Mouse (Mus musculus): ENCODE results near the gene Plekhm3. TPM values are rescaled to one million over a fixed set of nuclear protein-coding genes. Genes with fewer than 3 reads are reported as not detected.

The Plekhm3 gene
- polyA plus RNA-seq, 1 experiment from 2014 or later, result 11.8 TPM

GRCm38 (mm10) chr1:64811956-64812355 is 144.7 kb downstream of the Plekhm3 start:
- no peak for ATAC-seq
- Histone ChIP-seq H3K36me3 (no peaks in the 10 kb centered on the region), H3K4me3 (replicated peaks) (no peak overlapping the region), H3K27me3 (no peaks in the 10 kb centered on the region), H3K9ac (replicated peaks) (no peak overlapping the region), H3K4me1 (replicated peaks) (no peaks in the 10 kb centered on the region), H3K4me2 (replicated peaks) (no peak overlapping the region), H3K27ac (no peak overlapping the region), H3K9me3 (no peaks in the 10 kb centered on the region)
- WGBS, result 93% methylated on average over 1 of the region's 1 CpGs

- Histone ChIP-seq H3K27ac (no peak overlapping the region), H3K4me1 (replicated peaks) (peaks cover 12% of the 10 kb centered on the region), H3K4me2 (replicated peaks) (no peak overlapping the region), H3K36me3 (no peaks in the 10 kb centered on the region), H3K9ac (replicated peaks) (no peak overlapping the region), H3K9me3 (no peaks in the 10 kb centered on the region), H3K27me3 (no peaks in the 10 kb centered on the region), H3K4me3 (replicated peaks) (no peak overlapping the region)
- no peak for ATAC-seq
- 59% methylated on average over 2 of the region's 2 CpGs for WGBS
Observed at GRCm38 (mm10) chr1:64809085-64809484, 147.5 kb downstream of the Plekhm3 start.

DNA sequence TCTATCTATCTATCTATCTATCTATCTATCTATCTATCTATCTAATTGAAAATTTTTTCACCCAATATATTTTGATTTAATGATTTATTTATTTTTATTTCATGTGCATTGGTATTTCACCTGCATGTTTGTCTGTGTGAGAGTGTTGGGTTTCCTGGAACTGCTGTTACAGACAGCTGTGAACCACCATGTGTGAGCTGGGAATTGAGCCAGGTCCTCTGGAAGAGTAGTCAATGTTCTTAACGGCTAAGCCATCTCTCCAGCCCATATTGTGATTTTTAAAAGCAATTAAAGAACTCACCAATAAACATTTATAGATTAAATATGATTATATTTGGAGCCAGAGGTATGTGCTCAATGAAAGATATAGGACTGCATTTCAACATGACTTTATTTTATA is 148.9 kb downstream of the Plekhm3 start:
- Histone ChIP-seq H3K9me3 (no peaks in the 10 kb centered on the region), H3K27me3 (no peaks in the 10 kb centered on the region), H3K4me2 (replicated peaks) (no peak overlapping the region), H3K4me1 (replicated peaks) (peaks cover 19% of the 10 kb centered on the region), H3K4me3 (replicated peaks) (no peak overlapping the region), H3K36me3 (no peaks in the 10 kb centered on the region), H3K9ac (replicated peaks) (no peak overlapping the region), H3K27ac (no peak overlapping the region)
- ATAC-seq, result no peak
- 93% methylated on average over 1 of the region's 1 CpGs for WGBS

DNA sequence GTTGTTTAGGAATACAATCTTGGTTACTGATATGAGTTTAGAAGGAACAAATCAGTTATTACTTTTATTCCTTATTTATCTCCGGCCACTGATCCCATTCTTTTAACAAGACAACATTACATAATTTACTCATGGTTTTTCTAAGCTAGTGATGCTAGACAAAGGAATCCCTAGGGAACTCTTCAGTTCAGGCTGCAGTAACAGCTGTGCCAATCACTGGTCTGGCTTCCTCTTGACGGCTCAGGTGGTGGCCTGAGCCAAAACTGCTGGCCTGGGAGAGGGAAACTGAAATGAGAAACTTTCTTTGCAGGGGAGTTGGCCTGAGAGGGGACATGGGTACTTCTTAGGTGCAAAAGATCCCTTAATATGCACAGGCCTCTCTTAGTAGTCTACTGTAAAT is 151.4 kb downstream of the Plekhm3 start:
- H3K9ac ChIP-seq (replicated peaks), result no peak overlapping the region
- ATAC-seq, result no peak
- WGBS, result 34% methylated on average over 2 of the region's 2 CpGs

DNA sequence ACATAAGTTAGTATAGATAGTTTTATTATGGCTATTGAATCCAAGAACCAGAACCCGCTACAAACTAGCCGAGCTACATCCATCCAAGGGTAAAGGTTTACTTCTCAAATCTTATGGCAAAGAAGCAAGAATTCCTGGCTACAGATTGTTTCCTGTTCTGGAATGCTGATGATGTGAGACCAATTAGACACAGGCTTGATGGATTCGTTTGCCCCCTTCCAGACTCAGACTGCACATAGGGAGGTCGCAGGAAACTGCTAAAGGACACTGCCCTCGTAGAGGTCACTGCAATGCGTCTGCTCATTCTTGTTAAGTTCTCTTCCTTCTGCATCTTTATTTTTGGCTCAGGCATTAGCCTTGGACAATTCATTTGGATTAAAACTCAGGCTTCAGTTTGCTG is 154.0 kb downstream of the Plekhm3 start:
- WGBS, result 75% methylated on average over 6 of the region's 6 CpGs

More for the DNA sequence above, 151.4 kb downstream of the Plekhm3 start:
- no peaks in the 10 kb centered on the region for H3K27me3 ChIP-seq
- no peak overlapping the region for H3K27ac ChIP-seq
- no peak overlapping the region for H3K4me2 ChIP-seq (replicated peaks)
- no peak overlapping the region for H3K4me3 ChIP-seq (replicated peaks)
- H3K9me3 ChIP-seq, result no peaks in the 10 kb centered on the region
- H3K4me1 ChIP-seq (replicated peaks), result peaks cover 19% of the 10 kb centered on the region
- no peaks in the 10 kb centered on the region for H3K36me3 ChIP-seq

DNA sequence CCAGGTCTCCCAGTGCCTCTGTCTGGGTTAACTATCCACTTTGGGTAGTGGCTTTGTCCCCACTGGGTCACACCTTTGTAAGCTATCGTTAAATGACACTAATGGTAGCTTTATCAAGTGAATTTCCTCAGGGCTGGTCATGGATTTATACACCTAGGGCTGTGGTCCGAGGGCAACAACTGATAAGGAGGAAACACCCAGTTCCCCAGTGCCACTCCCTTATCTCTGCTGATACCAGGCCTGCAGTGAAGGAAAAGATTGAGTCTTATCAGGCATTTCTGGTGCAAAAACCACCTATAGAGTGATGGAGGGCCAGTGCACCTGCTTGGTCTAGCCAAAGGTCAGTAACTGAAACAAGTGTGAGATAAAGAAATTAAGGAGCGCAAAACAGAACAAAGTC is 159.0 kb downstream of the Plekhm3 start:
- Histone ChIP-seq H3K4me1 (replicated peaks) (peaks cover 8% of the 10 kb centered on the region; the same call in 1 of the 2 replicates), H3K27ac (no peak overlapping the region), H3K27me3 (no peaks in the 10 kb centered on the region), H3K4me2 (replicated peaks) (no peak overlapping the region), H3K9ac (replicated peaks) (no peak overlapping the region), H3K36me3 (peaks cover 13% of the 10 kb centered on the region), H3K4me3 (replicated peaks) (no peak overlapping the region), H3K9me3 (no peaks in the 10 kb centered on the region)
- no peak for ATAC-seq
- WGBS, result 93% methylated on average over 3 of the region's 3 CpGs

More for the DNA sequence above, 154.0 kb downstream of the Plekhm3 start:
- no peak overlapping the region for H3K4me2 ChIP-seq (replicated peaks)
- H3K4me1 ChIP-seq (replicated peaks), result peaks cover 19% of the 10 kb centered on the region
- no peaks in the 10 kb centered on the region for H3K36me3 ChIP-seq
- H3K9ac ChIP-seq (replicated peaks), result no peak overlapping the region
- H3K4me3 ChIP-seq (replicated peaks), result no peak overlapping the region
- H3K27me3 ChIP-seq, result no peaks in the 10 kb centered on the region
- no peak overlapping the region for H3K27ac ChIP-seq
- ATAC-seq, result no peak
- H3K9me3 ChIP-seq, result no peaks in the 10 kb centered on the region

DNA sequence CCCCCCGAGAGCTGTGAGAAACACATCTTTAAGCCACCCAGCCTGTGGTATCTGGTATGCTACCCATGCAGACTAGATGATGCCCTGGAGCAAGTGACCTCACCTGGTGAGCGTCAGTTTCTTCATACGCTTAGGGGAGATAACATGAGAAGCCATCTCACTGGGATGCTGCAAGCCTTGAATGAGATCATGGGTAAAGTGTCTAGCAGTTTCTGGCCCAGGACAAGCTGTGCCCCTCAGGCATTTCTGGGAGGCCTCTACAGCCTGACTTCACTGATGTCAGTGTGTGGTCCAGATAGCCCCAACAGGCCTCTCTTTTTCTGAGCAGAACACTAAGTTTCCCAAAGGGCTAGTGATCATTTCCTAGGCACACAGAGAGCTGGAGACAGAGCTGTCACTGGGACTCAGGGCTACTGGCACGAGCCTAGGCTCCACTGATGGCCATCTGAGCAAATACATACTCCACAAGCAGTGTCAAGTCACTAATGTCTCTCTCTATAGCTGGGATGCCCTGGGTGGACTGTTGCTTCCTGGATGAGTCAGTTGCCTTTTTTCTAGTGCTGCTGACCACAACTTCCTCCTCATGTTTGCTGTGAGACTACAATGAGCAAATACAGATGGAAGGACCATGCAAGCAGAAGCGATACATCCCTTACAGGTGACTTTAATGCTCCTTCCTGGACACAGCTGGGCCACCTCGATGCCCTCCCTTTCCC is 159.6 kb downstream of the Plekhm3 start:
- no peak for ATAC-seq
- no peak overlapping the region for H3K27ac ChIP-seq
- no peak overlapping the region for H3K4me2 ChIP-seq (replicated peaks)
- no peak overlapping the region for H3K9ac ChIP-seq (replicated peaks)
- no peaks in the 10 kb centered on the region for H3K27me3 ChIP-seq
- H3K4me3 ChIP-seq (replicated peaks), result no peak overlapping the region
- H3K36me3 ChIP-seq, result peaks cover 13% of the 10 kb centered on the region
- no peaks in the 10 kb centered on the region for H3K9me3 ChIP-seq
- peaks cover 11% of the 10 kb centered on the region for H3K4me1 ChIP-seq (replicated peaks)
- 90% methylated on average over 6 of the region's 6 CpGs for WGBS

DNA sequence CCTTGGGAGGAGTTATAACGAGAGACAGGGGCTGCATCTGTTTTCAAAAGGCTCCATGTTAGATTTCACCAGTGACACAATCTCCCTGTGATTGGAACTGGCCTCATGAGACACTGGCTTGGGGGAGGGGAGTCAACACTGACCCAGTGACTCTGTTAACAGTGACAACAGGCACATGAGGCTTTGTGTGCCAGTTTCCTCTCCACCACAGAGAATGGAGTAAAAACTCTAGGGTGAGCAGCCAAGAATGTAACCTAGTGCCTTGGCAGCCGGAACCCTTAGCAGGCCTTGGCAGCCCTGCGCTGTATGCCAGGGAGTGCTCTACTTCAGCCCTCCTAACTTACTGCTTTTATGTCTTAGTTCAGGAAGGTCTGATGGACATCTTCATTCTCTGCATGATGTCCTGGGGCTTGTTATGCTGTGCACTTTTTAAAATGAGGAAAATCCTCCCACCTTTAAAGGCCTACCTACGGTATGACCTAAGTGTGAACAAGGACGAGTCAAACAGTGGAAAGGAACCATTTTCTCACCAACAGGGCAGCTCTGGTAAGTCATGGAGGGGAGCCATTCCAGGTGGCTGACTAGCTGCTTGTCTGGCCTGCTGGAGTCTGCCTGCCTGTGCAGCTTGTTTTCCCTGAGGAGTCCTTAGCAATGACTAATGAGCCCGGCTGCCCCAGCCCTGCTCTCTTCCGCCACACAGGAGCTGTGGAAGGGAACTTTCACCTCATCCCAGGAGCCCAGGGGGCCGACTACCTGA is 161.2 kb downstream of the Plekhm3 start:
- 76% methylated on average over 8 of the region's 8 CpGs for WGBS
- no peak overlapping the region for H3K27ac ChIP-seq
- no peak for ATAC-seq

DNA sequence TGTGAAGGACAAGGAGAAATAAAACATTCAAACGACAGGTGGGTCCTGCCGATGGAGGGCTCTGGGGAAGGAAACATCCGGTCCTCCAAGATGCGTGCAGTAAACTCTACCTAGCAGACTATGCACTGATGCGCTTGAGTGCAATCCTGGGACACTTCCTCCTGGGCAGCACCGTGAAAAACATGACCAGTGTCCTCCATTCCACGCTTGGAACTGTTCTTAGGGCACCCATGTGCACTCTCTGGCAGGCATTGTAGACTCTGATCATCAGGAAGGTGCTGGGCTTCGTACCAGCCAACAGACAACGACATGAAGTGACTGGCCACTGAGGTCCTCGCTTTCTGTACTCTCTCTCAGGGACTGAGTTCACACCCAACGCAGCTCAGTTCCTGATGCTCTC is 162.5 kb downstream of the Plekhm3 start:
- no peaks in the 10 kb centered on the region for H3K27me3 ChIP-seq
- 95% methylated on average over 11 of the region's 11 CpGs for WGBS
- H3K9ac ChIP-seq (replicated peaks), result no peak overlapping the region

More for the DNA sequence above, 161.2 kb downstream of the Plekhm3 start:
- Histone ChIP-seq H3K9me3 (no peaks in the 10 kb centered on the region), H3K4me1 (replicated peaks) (peaks cover 19% of the 10 kb centered on the region), H3K4me2 (replicated peaks) (no peak overlapping the region), H3K27me3 (no peaks in the 10 kb centered on the region), H3K36me3 (peaks cover 13% of the 10 kb centered on the region), H3K4me3 (replicated peaks) (no peak overlapping the region), H3K9ac (replicated peaks) (no peak overlapping the region)

DNA sequence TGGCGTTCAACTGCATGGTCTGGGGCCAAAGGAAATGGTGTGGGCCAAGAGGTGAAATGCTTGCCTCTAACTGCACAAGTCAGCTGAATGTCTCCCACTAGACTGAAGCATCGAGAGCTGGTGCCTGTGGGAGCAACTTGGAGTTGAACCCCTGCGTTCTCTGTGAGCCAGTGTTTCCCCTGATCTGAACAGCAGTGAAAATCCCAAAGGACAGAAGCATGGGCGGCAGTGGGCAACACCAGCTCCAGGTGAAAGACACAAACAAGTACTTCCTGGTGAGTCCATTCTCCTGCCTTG is 163.4 kb downstream of the Plekhm3 start:
- no peak overlapping the region for H3K4me3 ChIP-seq (replicated peaks)
- no peak overlapping the region for H3K27ac ChIP-seq
- ATAC-seq, result no peak
- H3K9me3 ChIP-seq, result no peaks in the 10 kb centered on the region
- H3K9ac ChIP-seq (replicated peaks), result no peak overlapping the region
- WGBS, result 92% methylated on average over 4 of the region's 4 CpGs
- H3K36me3 ChIP-seq, result peaks cover 13% of the 10 kb centered on the region
- no peak overlapping the region for H3K4me2 ChIP-seq (replicated peaks)
- H3K4me1 ChIP-seq (replicated peaks), result peaks cover 19% of the 10 kb centered on the region
- H3K27me3 ChIP-seq, result no peaks in the 10 kb centered on the region

More for the DNA sequence above, 162.5 kb downstream of the Plekhm3 start:
- Histone ChIP-seq H3K4me2 (replicated peaks) (no peak overlapping the region), H3K27ac (no peak overlapping the region), H3K4me1 (replicated peaks) (peaks cover 19% of the 10 kb centered on the region), H3K36me3 (peaks cover 13% of the 10 kb centered on the region), H3K4me3 (replicated peaks) (no peak overlapping the region), H3K9me3 (no peaks in the 10 kb centered on the region)
- ATAC-seq, result no peak

DNA sequence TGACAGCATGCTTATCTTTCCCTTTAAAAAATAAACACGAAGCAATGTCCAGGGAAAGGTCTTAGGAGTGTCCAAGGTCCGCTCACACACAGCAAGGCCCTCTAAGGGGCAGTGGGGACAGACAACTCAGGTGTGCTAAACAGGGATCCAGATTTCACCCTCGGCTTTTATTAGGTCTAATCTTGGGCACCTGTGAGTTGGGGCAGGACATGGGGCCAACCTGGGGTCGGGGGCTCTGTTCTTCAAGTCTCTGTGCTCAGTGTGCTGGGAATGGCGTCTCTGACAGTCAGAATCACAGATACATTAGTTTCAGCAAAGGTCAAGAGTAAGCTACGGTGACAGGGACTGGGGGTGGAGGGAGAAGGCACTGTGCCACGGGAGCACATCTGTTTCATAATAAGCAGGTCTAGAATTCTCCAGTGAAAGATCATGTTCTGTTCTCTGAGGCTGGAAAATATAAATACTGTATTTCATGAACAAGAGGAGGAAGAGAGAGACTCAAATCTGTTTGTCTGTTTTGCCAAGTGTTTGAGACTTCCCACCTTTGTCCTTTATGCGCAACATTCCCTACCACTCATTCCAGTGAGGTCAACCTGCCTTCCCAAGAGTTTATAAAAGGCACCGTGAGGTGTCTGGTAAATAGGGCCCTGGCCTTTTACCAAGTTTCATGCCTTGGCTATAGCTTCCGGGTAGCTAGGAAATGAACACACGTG is 163.9 kb downstream of the Plekhm3 start:
- H3K9ac ChIP-seq (replicated peaks), result no peak overlapping the region

DNA sequence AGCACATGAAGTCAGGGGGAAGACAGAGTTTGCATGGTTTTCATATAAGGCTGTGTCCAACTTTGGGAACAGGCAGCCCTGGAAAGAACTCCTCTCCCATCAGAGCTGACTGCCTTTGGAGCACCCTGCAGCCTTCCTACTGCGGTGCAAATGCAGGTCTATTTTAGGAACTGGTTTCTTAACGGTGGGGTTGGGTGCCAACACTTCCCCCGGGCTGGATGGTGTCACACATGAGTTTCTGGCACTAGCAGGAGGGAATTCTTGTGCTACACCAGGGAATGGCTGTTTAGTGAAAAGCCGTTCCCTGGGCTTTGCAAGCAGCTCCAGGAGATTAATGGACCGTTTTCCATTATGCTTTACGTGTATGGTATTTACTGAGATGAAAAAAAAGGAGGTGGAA is 164.8 kb downstream of the Plekhm3 start:
- no peak overlapping the region for H3K4me3 ChIP-seq (replicated peaks)
- peaks cover 19% of the 10 kb centered on the region for H3K4me1 ChIP-seq (replicated peaks)
- ATAC-seq, result no peak
- 35% methylated on average over 6 of the region's 6 CpGs for WGBS
- H3K27ac ChIP-seq, result no peak overlapping the region; the same call in 1 of the 2 replicates
- no peaks in the 10 kb centered on the region for H3K27me3 ChIP-seq
- H3K4me2 ChIP-seq (replicated peaks), result no peak overlapping the region
- H3K9ac ChIP-seq (replicated peaks), result no peak overlapping the region
- peaks cover 13% of the 10 kb centered on the region for H3K36me3 ChIP-seq
- no peaks in the 10 kb centered on the region for H3K9me3 ChIP-seq

More for the DNA sequence above, 163.9 kb downstream of the Plekhm3 start:
- Histone ChIP-seq H3K9me3 (no peaks in the 10 kb centered on the region), H3K4me2 (replicated peaks) (no peak overlapping the region), H3K4me3 (replicated peaks) (no peak overlapping the region), H3K36me3 (peaks cover 13% of the 10 kb centered on the region), H3K27me3 (no peaks in the 10 kb centered on the region), H3K4me1 (replicated peaks) (peaks cover 19% of the 10 kb centered on the region), H3K27ac (no peak overlapping the region)
- 90% methylated on average over 11 of the region's 11 CpGs for WGBS
- no peak for ATAC-seq

Measured in midbrain, embryonic 13.5 days (tissue).